Mouse (Mus musculus): ENCODE data around the gene Nemp1.

- TF ChIP-seq USF1 (IDR thresholded peaks at IDR 0.05; ENCODE audit: low read depth) (no peak), POLR2A (IDR thresholded peaks at IDR 0.05; ENCODE audit: insufficient read length, low read depth) (no peak), E2F4 (IDR thresholded peaks at IDR 0.05; ENCODE audit: insufficient read depth) (no peak), POLR2AphosphoS2 (IDR thresholded peaks at IDR 0.05; ENCODE audit: insufficient read length, low read depth) (no peak), MAX (IDR thresholded peaks at IDR 0.05; ENCODE audit: low read depth) (no peak), MYOD1 (IDR thresholded peaks at IDR 0.05; ENCODE audit: control insufficient read depth in 1 of 3, insufficient read length in 2 of 3, low read depth in 2 of 3) (no peak), TCF12 (IDR thresholded peaks at IDR 0.05; ENCODE audit: insufficient read depth, poor library complexity, severe bottlenecking) (no peak), SRF (IDR thresholded peaks at IDR 0.05; ENCODE audit: control insufficient read depth, insufficient read length, low read depth) (no peak), MYOG (IDR thresholded peaks at IDR 0.05; ENCODE audit: control insufficient read depth in 1 of 3, insufficient read depth in 1 of 3, insufficient read length in 2 of 3, low read depth in 2 of 3) (no peak)
Measured at GRCm38 (mm10) chr10:127674046-127674655, 7.5 kb downstream of the Nemp1 start.
